Mouse (Mus musculus) kidney, postnatal 25 days (tissue): ENCODE measurements around the gene Prdm12.

Experiments used
- DNase-seq, 2 experiments: peaks; one replicate each; pipeline ENCODE4 v3.0.0; 2021; ENCODE audit warnings: mixed read lengths in 2 of 2

Prdm12 gene

GRCm38 (mm10) chr2:31639901-31640608 lies at the start of gene Prdm12:
Gene Prdm12, plus strand, starts transcription at chr2:31640037.
- no peak for DNase-seq

GRCm38 (mm10) chr2:31591799-31592484 lies 47.9 kb upstream of the Prdm12 start:
- DNase-seq: no peak

- no peak for DNase-seq
Measured at GRCm38 (mm10) chr2:31607555-31607954, 32.3 kb upstream of the Prdm12 start.

GRCm38 (mm10) chr2:31609859-31610261 lies 30.0 kb upstream of the Prdm12 start:
- DNase-seq: no peak

- DNase-seq: no peak
Measured at GRCm38 (mm10) chr2:31610922-31611321, 28.9 kb upstream of the Prdm12 start.

- DNase-seq: no peak
Measured at GRCm38 (mm10) chr2:31611400-31611799, 28.4 kb upstream of the Prdm12 start.

GRCm38 (mm10) chr2:31612627-31613026 lies 27.2 kb upstream of the Prdm12 start:
- no peak for DNase-seq

- DNase-seq: no peak
Measured at GRCm38 (mm10) chr2:31613781-31614180, 26.1 kb upstream of the Prdm12 start.

GRCm38 (mm10) chr2:31618484-31619161 lies 21.2 kb upstream of the Prdm12 start:
- no peak for DNase-seq

GRCm38 (mm10) chr2:31619208-31619607 lies 20.6 kb upstream of the Prdm12 start:
- DNase-seq: no peak

GRCm38 (mm10) chr2:31633531-31633930 lies 6.3 kb upstream of the Prdm12 start:
- DNase-seq: no peak

- no peak for DNase-seq
Measured at GRCm38 (mm10) chr2:31635281-31636137, 4.3 kb upstream of the Prdm12 start.

GRCm38 (mm10) chr2:31636138-31636741 lies 3.6 kb upstream of the Prdm12 start:
- no peak for DNase-seq

- DNase-seq: peak in 1 of 2 experiments; percentile 18
Measured at GRCm38 (mm10) chr2:31636742-31637141, 3.1 kb upstream of the Prdm12 start.

- no peak for DNase-seq
Measured at GRCm38 (mm10) chr2:31637311-31637710, 2.5 kb upstream of the Prdm12 start.

- DNase-seq: peak; percentile 69 to 74
Measured at GRCm38 (mm10) chr2:31637807-31638206, 2.0 kb upstream of the Prdm12 start.

- no peak for DNase-seq
Measured at GRCm38 (mm10) chr2:31638581-31639465, 1.0 kb upstream of the Prdm12 start.

GRCm38 (mm10) chr2:31639466-31639760 lies 424 bp upstream of the Prdm12 start:
- no peak for DNase-seq

- no peak for DNase-seq
Measured at GRCm38 (mm10) chr2:31640609-31641507, 1.0 kb downstream of the Prdm12 start.

GRCm38 (mm10) chr2:31641508-31641830 lies 1.6 kb downstream of the Prdm12 start:
- DNase-seq: no peak

- DNase-seq: no peak
Measured at GRCm38 (mm10) chr2:31641929-31642328, 2.1 kb downstream of the Prdm12 start.
